In the genomic region with DNA sequence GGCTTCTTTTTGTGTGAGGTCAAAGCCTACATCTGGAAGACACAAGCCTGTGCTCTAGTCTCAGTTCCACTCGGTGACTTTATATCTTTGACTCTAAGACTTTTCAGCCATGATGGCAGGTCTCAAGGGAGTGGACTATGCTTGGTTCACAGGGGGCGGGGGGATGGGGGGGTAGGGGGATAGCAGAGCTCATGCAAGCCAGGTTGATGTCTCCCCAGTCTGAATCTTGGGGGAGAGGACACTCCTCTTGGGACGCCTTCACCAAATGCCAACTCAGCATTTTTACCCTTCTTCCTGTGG, we compare ENCODE assay signal across 13 mouse cellular contexts. TPM values are rescaled to one million over a fixed set of nuclear protein-coding genes. Genes with fewer than 3 reads are reported as not detected.
DNase-seq lines count a peak whose midpoint lies in the region; ATAC-seq and TF ChIP-seq lines count a peak whose summit lies in the region.
"Had no signal": no experiment of that assay in that cellular context is flagged by ENCODE, and none has a peak within 500 bp of the region (broad histone marks: within the 10 kb centered on the region; RNA-seq: fewer than 3 reads in every experiment).

No protein-coding gene starts in this region.

- WGBS in hindbrain, embryonic 10.5 days, result 87% methylated on average over 3 of the region's 3 CpGs
- WGBS in hindbrain, embryonic 12.5 days, result 91% methylated on average over 3 of the region's 3 CpGs
- WGBS in macrophage (ENCODE audit: missing documents), result 35% methylated on average over 3 of the region's 3 CpGs
- WGBS in kidney, adult 2 months, result 71% methylated on average over 3 of the region's 3 CpGs

- no peaks in the 10 kb centered on the region for H3K79me2 ChIP-seq in macrophage (ENCODE audit: inconsistent target)

- no peak for ATAC-seq in hindbrain, embryonic 12.5 days (ENCODE audit: low FRiP score)
- ATAC-seq in megakaryocyte, adult 5-6 weeks (ENCODE audit: poor library complexity, severe bottlenecking), result no peak

- H3K4me2 ChIP-seq in hindbrain, embryonic 12.5 days (replicated peaks), result no peak overlapping the region
- H3K4me2 ChIP-seq: embryonic facial prominence, embryonic 12.5 days; hindbrain, embryonic 15.5 days; neural tube, embryonic 15.5 days had no signal

- peak overlapping the region; percentile 87; the same call in 1 of the 2 replicates for H3K27ac ChIP-seq in hindbrain, embryonic 10.5 days
- H3K27ac ChIP-seq in hindbrain, embryonic 12.5 days, result no peak overlapping the region
- peak overlapping the region; percentile 100 for H3K27ac ChIP-seq in brown adipose tissue, adult 24 weeks (replicated peaks; ENCODE audit: low read depth, low read length)
- peak overlapping the region; percentile 98 for H3K27ac ChIP-seq in macrophage
- no peak overlapping the region; the same call in 1 of the 2 replicates for H3K27ac ChIP-seq in kidney, adult 2 months (ENCODE audit: insufficient read depth, low read depth, low read length)
- H3K27ac ChIP-seq: embryonic facial prominence, embryonic 12.5 days had no signal

- no peak overlapping the region for H3K4me3 ChIP-seq in hindbrain, embryonic 10.5 days
- H3K4me3 ChIP-seq in hindbrain, embryonic 12.5 days, result no peak overlapping the region
- peak overlapping the region; percentile 91 for H3K4me3 ChIP-seq in megakaryocyte, embryonic 14.5 days (replicated peaks)
- no peak overlapping the region for H3K4me3 ChIP-seq in brown adipose tissue, adult 24 weeks (ENCODE audit: insufficient read depth, low read depth, low read length)
- peak overlapping the region; percentile 17; the same call in 1 of the 2 replicates for H3K4me3 ChIP-seq in macrophage (ENCODE audit: inconsistent target)
- no peak overlapping the region for H3K4me3 ChIP-seq in kidney, adult 2 months (ENCODE audit: insufficient read depth, low read depth, low read length)
- H3K4me3 ChIP-seq: embryonic facial prominence, embryonic 12.5 days; hindbrain, embryonic 15.5 days; neural tube, embryonic 15.5 days had no signal

- H3K9me3 ChIP-seq in hindbrain, embryonic 10.5 days, result no peaks in the 10 kb centered on the region
- H3K9me3 ChIP-seq in hindbrain, embryonic 12.5 days (replicated peaks), result no peaks in the 10 kb centered on the region
- H3K9me3 ChIP-seq in megakaryocyte, embryonic 14.5 days, result no peaks in the 10 kb centered on the region
- H3K9me3 ChIP-seq: embryonic facial prominence, embryonic 12.5 days; hindbrain, embryonic 15.5 days; neural tube, embryonic 15.5 days had no signal

- no peaks in the 10 kb centered on the region for H3K27me3 ChIP-seq in hindbrain, embryonic 10.5 days (ENCODE audit: insufficient read depth, poor library complexity, severe bottlenecking)
- H3K27me3 ChIP-seq in hindbrain, embryonic 12.5 days, result no peaks in the 10 kb centered on the region
- H3K27me3 ChIP-seq in megakaryocyte, embryonic 14.5 days (replicated peaks), result no peaks in the 10 kb centered on the region
- no peaks in the 10 kb centered on the region for H3K27me3 ChIP-seq in kidney, adult 2 months (replicated peaks; ENCODE audit: control insufficient read depth, insufficient read depth, low read length)
- H3K27me3 ChIP-seq: embryonic facial prominence, embryonic 12.5 days; hindbrain, embryonic 15.5 days; neural tube, embryonic 15.5 days had no signal

- H3K4me1 ChIP-seq in hindbrain, embryonic 10.5 days (replicated peaks), result peaks cover 56% of the 10 kb centered on the region
- peaks cover 35% of the 10 kb centered on the region for H3K4me1 ChIP-seq in hindbrain, embryonic 12.5 days
- peaks cover 95% of the 10 kb centered on the region for H3K4me1 ChIP-seq in megakaryocyte, embryonic 14.5 days
- peaks cover 32% of the 10 kb centered on the region for H3K4me1 ChIP-seq in brown adipose tissue, adult 24 weeks (ENCODE audit: control insufficient read depth, insufficient read depth, insufficient read length, low read length)
- peaks cover 7% of the 10 kb centered on the region; the same call in 1 of the 2 replicates for H3K4me1 ChIP-seq in kidney, adult 2 months (ENCODE audit: control insufficient read depth, insufficient read depth, low read length)

- no peak for TF ChIP-seq POLR2A in kidney, adult 2 months (IDR thresholded peaks at IDR 0.05; ENCODE audit: low read depth, low read length)

- DNase-seq in hindbrain, embryonic 10.5 days (ENCODE audit: low spot score), result no peak
- no peak for DNase-seq in left cerebral cortex, adult 9 months (ENCODE audit: low spot score in 2 of 2)
- DNase-seq in kidney, adult 2 months, result no peak
- DNase-seq: cerebellum, adult 11-12 months; right cerebral cortex, postnatal 25 days had no signal

- H3K36me3 ChIP-seq in hindbrain, embryonic 10.5 days, result peaks cover 25% of the 10 kb centered on the region
- peaks cover 15% of the 10 kb centered on the region for H3K36me3 ChIP-seq in hindbrain, embryonic 12.5 days
- peaks cover 31% of the 10 kb centered on the region for H3K36me3 ChIP-seq in megakaryocyte, embryonic 14.5 days (replicated peaks; ENCODE audit: low read length)
- H3K36me3 ChIP-seq in macrophage (ENCODE audit: inconsistent target), result peaks cover 6% of the 10 kb centered on the region; the same call in 1 of the 2 replicates
- H3K36me3 ChIP-seq in kidney, adult 2 months (ENCODE audit: control insufficient read depth, insufficient read depth, low read length), result no peaks in the 10 kb centered on the region

- no peak for TF ChIP-seq CTCF in kidney, adult 2 months (conservative IDR thresholded peaks at IDR 0.05; ENCODE audit: insufficient read depth, insufficient read length, low read depth, low read length)

- no peak overlapping the region for H3K9ac ChIP-seq in hindbrain, embryonic 12.5 days
- H3K9ac ChIP-seq: embryonic facial prominence, embryonic 12.5 days; hindbrain, embryonic 15.5 days had no signal

RNA-seq across cellular contexts. Expression of a gene that starts 1.4 kb away (rescaled TPM):
- polyA plus RNA-seq in hindbrain, embryonic 10.5 days (2016; fragmentation: Nextera tagmentation; extraction: Ambion mirVana), result 4.4 and 4.8 TPM in 2 replicates
- polyA plus RNA-seq in hindbrain, embryonic 12.5 days (2016; fragmentation: Nextera tagmentation; extraction: Ambion mirVana), result 4.0 and 4.5 TPM in 2 replicates
- 12.4 and 46.5 TPM in 2 replicates for polyA plus RNA-seq in megakaryocyte, embryonic 14.5 days (2012; ENCODE audit: insufficient read depth, low replicate concordance)
- total RNA-seq in megakaryocyte, adult 5-6 weeks (2015), result 5.3 and 5.9 TPM in 2 replicates
- 10.4 and 11.1 TPM in 2 replicates for total RNA-seq in megakaryocyte, adult 5-6 weeks (2017)
- 1.8 TPM in 1 of 2 replicates, not detected in the other for polyA plus RNA-seq in brown adipose tissue, adult 24 weeks (2012; ENCODE audit: insufficient read depth, insufficient read length, missing spikeins)
- total RNA-seq in macrophage (2018; cell fraction: chromatin; rRNA removed), result 10 to 100 TPM in 14 of 26 experiments, 1 to 10 TPM in 12; 1.6 to 22.6 (median 11.1) TPM
- 1 to 10 TPM; 1.5 to 6.9 (median 3.5) TPM for total RNA-seq in macrophage (2018; cell fraction: cytosol; rRNA removed)
- total RNA-seq in macrophage (2018; cell fraction: nucleus; rRNA removed), result 10 to 100 TPM in 11 of 26 experiments, 1 to 10 TPM in 15; 1.8 to 31.5 (median 8.8) TPM
- polyA plus RNA-seq in macrophage (2018), result 1.5 to 11.4 TPM (median 1.9 TPM) in 3 replicates
- polyA plus RNA-seq in kidney, adult 2 months (2012; rRNA removed), result 4.5 and 4.6 TPM in 2 replicates

RNA-seq across cellular contexts. Expression of a gene that starts 2.4 kb away (rescaled TPM):
- polyA plus RNA-seq in hindbrain, embryonic 10.5 days (2016; fragmentation: Nextera tagmentation; extraction: Ambion mirVana), result 0.71 TPM in 1 of 2 replicates, not detected in the other
- 0.34 TPM in 1 of 2 replicates, not detected in the other for polyA plus RNA-seq in hindbrain, embryonic 12.5 days (2016; fragmentation: Nextera tagmentation; extraction: Ambion mirVana)
- 12.1 TPM in 1 of 2 replicates, not detected in the other for polyA plus RNA-seq in megakaryocyte, embryonic 14.5 days (2012; ENCODE audit: insufficient read depth, low replicate concordance)
- total RNA-seq in megakaryocyte, adult 5-6 weeks (2015), result 2.1 TPM in 1 of 2 replicates, not detected in the other
- 0.53 and 2.8 TPM in 2 replicates for total RNA-seq in megakaryocyte, adult 5-6 weeks (2017)
- polyA plus RNA-seq in brown adipose tissue, adult 24 weeks (2012; ENCODE audit: insufficient read depth, insufficient read length, missing spikeins), result not detected in 2 replicates
- 1 to 10 TPM in 17 of 26 experiments, not detected in 9; 1.3 to 7.4 (median 2.8) TPM for total RNA-seq in macrophage (2018; cell fraction: chromatin; rRNA removed)
- total RNA-seq in macrophage (2018; cell fraction: cytosol; rRNA removed), result 1 to 10 TPM in 22 of 26 experiments, under 1 TPM in 4; 0.42 to 4.0 (median 2.2) TPM
- total RNA-seq in macrophage (2018; cell fraction: nucleus; rRNA removed), result 10 to 100 TPM in 1 of 26 experiments, 1 to 10 TPM in 17, not detected in 8; 1.2 to 10.0 (median 2.9) TPM
- 0.68 to 2.6 TPM (median 0.93 TPM) in 3 replicates for polyA plus RNA-seq in macrophage (2018)
- polyA plus RNA-seq in kidney, adult 2 months (2012; rRNA removed), result 0.20 TPM in 1 of 2 replicates, not detected in the other
- polyA plus RNA-seq: embryonic facial prominence, embryonic 12.5 days; neural tube, embryonic 15.5 days had no signal

RNA-seq across cellular contexts. Expression of a gene that starts 9.6 kb away (rescaled TPM):
- 41.8 and 58.6 TPM in 2 replicates for polyA plus RNA-seq in hindbrain, embryonic 10.5 days (2016; fragmentation: Nextera tagmentation; extraction: Ambion mirVana)
- polyA plus RNA-seq in hindbrain, embryonic 12.5 days (2016; fragmentation: Nextera tagmentation; extraction: Ambion mirVana), result 26.4 and 29.6 TPM in 2 replicates
- 13.2 and 16.0 TPM in 2 replicates for polyA plus RNA-seq in megakaryocyte, embryonic 14.5 days (2012; ENCODE audit: insufficient read depth, low replicate concordance)
- total RNA-seq in megakaryocyte, adult 5-6 weeks (2015), result 4.9 and 6.2 TPM in 2 replicates
- total RNA-seq in megakaryocyte, adult 5-6 weeks (2017), result 3.0 and 4.2 TPM in 2 replicates
- polyA plus RNA-seq in brown adipose tissue, adult 24 weeks (2012; ENCODE audit: insufficient read depth, insufficient read length, missing spikeins), result 0.71 and 2.5 TPM in 2 replicates
- 10 to 100 TPM in 6 of 26 experiments, 1 to 10 TPM in 19, under 1 TPM in 1; 0.67 to 21.3 (median 6.8) TPM for total RNA-seq in macrophage (2018; cell fraction: chromatin; rRNA removed)
- total RNA-seq in macrophage (2018; cell fraction: cytosol; rRNA removed), result 1 to 10 TPM in 25 of 26 experiments, under 1 TPM in 1; 0.48 to 6.3 (median 2.9) TPM
- total RNA-seq in macrophage (2018; cell fraction: nucleus; rRNA removed), result 10 to 100 TPM in 9 of 26 experiments, 1 to 10 TPM in 17; 2.6 to 33.1 (median 6.9) TPM
- 1.5 to 7.7 TPM (median 2.0 TPM) in 3 replicates for polyA plus RNA-seq in macrophage (2018)
- polyA plus RNA-seq in kidney, adult 2 months (2012; rRNA removed), result 6.9 and 8.6 TPM in 2 replicates

RNA-seq across cellular contexts. Expression of a gene that starts 28.3 kb away (rescaled TPM):
- 5.8 and 6.9 TPM in 2 replicates for polyA plus RNA-seq in hindbrain, embryonic 10.5 days (2016; fragmentation: Nextera tagmentation; extraction: Ambion mirVana)
- polyA plus RNA-seq in hindbrain, embryonic 12.5 days (2016; fragmentation: Nextera tagmentation; extraction: Ambion mirVana), result 4.5 and 5.9 TPM in 2 replicates
- polyA plus RNA-seq in megakaryocyte, embryonic 14.5 days (2012; ENCODE audit: insufficient read depth, low replicate concordance), result 11.8 TPM in 1 of 2 replicates, not detected in the other
- 0.13 and 0.34 TPM in 2 replicates for total RNA-seq in megakaryocyte, adult 5-6 weeks (2015)
- total RNA-seq in megakaryocyte, adult 5-6 weeks (2017), result 0.08 and 0.11 TPM in 2 replicates
- 1.2 and 1.5 TPM in 2 replicates for polyA plus RNA-seq in brown adipose tissue, adult 24 weeks (2012; ENCODE audit: insufficient read depth, insufficient read length, missing spikeins)
- not detected for total RNA-seq in macrophage (2018; cell fraction: chromatin; rRNA removed)
- not detected for total RNA-seq in macrophage (2018; cell fraction: cytosol; rRNA removed)
- total RNA-seq in macrophage (2018; cell fraction: nucleus; rRNA removed), result not detected
- not detected in 3 replicates for polyA plus RNA-seq in macrophage (2018)
- 5.0 and 7.1 TPM in 2 replicates for polyA plus RNA-seq in kidney, adult 2 months (2012; rRNA removed)

RNA-seq across cellular contexts. Expression of a gene that starts 31.9 kb away (rescaled TPM):
- polyA plus RNA-seq in hindbrain, embryonic 10.5 days (2016; fragmentation: Nextera tagmentation; extraction: Ambion mirVana), result 660 and 807 TPM in 2 replicates
- 588 and 618 TPM in 2 replicates for polyA plus RNA-seq in hindbrain, embryonic 12.5 days (2016; fragmentation: Nextera tagmentation; extraction: Ambion mirVana)
- polyA plus RNA-seq in megakaryocyte, embryonic 14.5 days (2012; ENCODE audit: insufficient read depth, low replicate concordance), result 358 and 2,282 TPM in 2 replicates
- total RNA-seq in megakaryocyte, adult 5-6 weeks (2015), result 2,618 and 2,625 TPM in 2 replicates
- 984 and 1,065 TPM in 2 replicates for total RNA-seq in megakaryocyte, adult 5-6 weeks (2017)
- 544 and 683 TPM in 2 replicates for polyA plus RNA-seq in brown adipose tissue, adult 24 weeks (2012; ENCODE audit: insufficient read depth, insufficient read length, missing spikeins)
- total RNA-seq in macrophage (2018; cell fraction: chromatin; rRNA removed), result 100 to 1,000 TPM in 3 of 26 experiments, 10 to 100 TPM in 23; 30.7 to 242 (median 63.9) TPM
- 1,000 to 10,000 TPM in 9 of 26 experiments, 100 to 1,000 TPM in 17; 488 to 1,366 (median 810) TPM for total RNA-seq in macrophage (2018; cell fraction: cytosol; rRNA removed)
- total RNA-seq in macrophage (2018; cell fraction: nucleus; rRNA removed), result 100 to 1,000 TPM in 24 of 26 experiments, 10 to 100 TPM in 2; 69.8 to 283 (median 141) TPM
- polyA plus RNA-seq in macrophage (2018), result 353 to 1,289 TPM (median 973 TPM) in 3 replicates
- 372 and 534 TPM in 2 replicates for polyA plus RNA-seq in kidney, adult 2 months (2012; rRNA removed)

Comparison
In these comparisons a context has a peak if more than half of its experiments do, and no peak if none do; other contexts are left out.
1. H3K27ac ChIP-seq: peak in hindbrain, embryonic 10.5 days (single experiment), brown adipose tissue, adult 24 weeks (single experiment) and macrophage (single experiment); none in hindbrain, embryonic 12.5 days (single experiment) and kidney, adult 2 months (single experiment).
2. H3K4me3 ChIP-seq: peak in megakaryocyte, embryonic 14.5 days (single experiment) and macrophage (single experiment); none in hindbrain, embryonic 10.5 days (single experiment), hindbrain, embryonic 12.5 days (single experiment), brown adipose tissue, adult 24 weeks (single experiment) and kidney, adult 2 months (single experiment).